Mouse (Mus musculus): Measurements from ENCODE around the gene Tmigd1.

DNA sequence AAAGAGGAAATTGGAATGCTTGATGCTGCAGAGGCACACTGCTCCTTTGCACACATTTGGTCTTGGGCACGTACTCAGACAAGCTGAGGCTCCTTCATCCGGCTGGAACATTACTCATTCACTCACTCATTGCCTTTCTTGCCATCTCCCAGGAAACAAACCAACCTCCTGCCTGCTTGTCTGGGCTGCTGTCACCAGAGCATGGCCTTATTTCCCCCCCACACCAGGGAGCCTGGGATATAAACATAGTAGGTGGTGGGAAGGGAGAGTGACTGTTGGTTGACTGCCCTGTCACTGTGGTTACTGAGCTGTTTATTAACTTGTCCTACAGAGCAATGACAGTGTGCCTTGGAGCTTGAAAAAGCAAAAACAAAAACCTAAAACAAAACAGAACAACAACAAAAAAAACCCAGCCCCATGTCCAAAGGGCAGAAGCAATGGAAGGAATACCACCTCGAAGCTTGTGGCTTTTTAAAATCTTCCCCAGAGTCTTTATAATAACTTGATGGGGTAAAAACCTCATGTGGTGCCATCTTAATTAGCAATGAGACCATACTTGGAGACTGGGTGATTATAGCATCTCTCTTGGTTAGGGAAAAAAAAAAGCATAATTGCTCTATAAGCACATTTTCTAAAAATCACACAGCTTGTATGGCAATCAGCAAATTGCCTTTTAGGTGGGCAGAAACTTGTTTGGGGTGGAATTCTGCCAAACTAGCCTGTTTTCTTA is 9.5 kb downstream of the Tmigd1 start:
- TF ChIP-seq CTCF (IDR thresholded peaks at IDR 0.05; ENCODE audit: borderline replicate concordance, control insufficient read depth, extremely low read depth, insufficient read depth, low read length, poor library complexity) (no peak), POLR2A (IDR thresholded peaks at IDR 0.05; ENCODE audit: control insufficient read depth, extremely low read depth, insufficient read depth, low read length, poor library complexity) (no peak)

Measured in thymus, adult 2 months (tissue).